9 mouse cellular contexts compared by ENCODE assay signal in genomic region chr3:4796909-4797566, GRCm38 (mm10).
A peak's percentile ranks its signal among the peaks of the same experiment; 100 is the strongest.
DNase-seq lines count a peak whose midpoint lies in the region; ATAC-seq lines count a peak whose summit lies in the region.
"Had no signal": no experiment of that assay in that cellular context is flagged by ENCODE, and none has a peak within 500 bp of the region (broad histone marks: within the 10 kb centered on the region; RNA-seq: fewer than 3 reads in every experiment).

No protein-coding gene starts in this region.

- DNase-seq in kidney, postnatal 10 days: peak; percentile 24
- DNase-seq in kidney, postnatal 25 days: no peak
- peak; percentile 54 to 71 for DNase-seq in layer of hippocampus, postnatal 36 days
- DNase-seq in retina, postnatal 7 days (ENCODE audit: low read depth, low spot score): peak; percentile 41
- DNase-seq in urinary bladder, postnatal 10 days (ENCODE audit: low spot score): no peak
- no peak for DNase-seq in urinary bladder, postnatal 4 days (ENCODE audit: low spot score in 2 of 2)
- no peak for DNase-seq in embryo, embryonic 10 days (ENCODE audit: low spot score)

- WGBS in forebrain, embryonic 15.5 days: 8% methylated on average over 8 of the region's 8 CpGs

- H3K4me1 ChIP-seq in forebrain, embryonic 15.5 days: peaks cover 39% of the 10 kb centered on the region

- ATAC-seq in forebrain, embryonic 15.5 days (replicated peaks): peak; percentile 86

- H3K9ac ChIP-seq in forebrain, embryonic 15.5 days (replicated peaks): peak overlapping the region; percentile 26
- H3K9ac ChIP-seq: embryonic facial prominence, embryonic 13.5 days had no signal

- H3K27me3 ChIP-seq in forebrain, embryonic 15.5 days: no peaks in the 10 kb centered on the region
- H3K27me3 ChIP-seq: embryonic facial prominence, embryonic 13.5 days had no signal

- H3K4me3 ChIP-seq in forebrain, embryonic 15.5 days: peak overlapping the region; percentile 37
- H3K4me3 ChIP-seq: embryonic facial prominence, embryonic 13.5 days had no signal

- H3K36me3 ChIP-seq in forebrain, embryonic 15.5 days: no peaks in the 10 kb centered on the region
- H3K36me3 ChIP-seq: embryonic facial prominence, embryonic 13.5 days had no signal

- H3K9me3 ChIP-seq in forebrain, embryonic 15.5 days: no peaks in the 10 kb centered on the region
- H3K9me3 ChIP-seq: embryonic facial prominence, embryonic 13.5 days had no signal

- peak overlapping the region; percentile 60 for H3K27ac ChIP-seq in forebrain, embryonic 15.5 days (replicated peaks)
- H3K27ac ChIP-seq: embryonic facial prominence, embryonic 13.5 days had no signal

- peak overlapping the region; percentile 48 for H3K4me2 ChIP-seq in forebrain, embryonic 15.5 days (replicated peaks)
- H3K4me2 ChIP-seq: embryonic facial prominence, embryonic 13.5 days had no signal

Comparison
In these comparisons a context has a peak if more than half of its experiments do, and no peak if none do; other contexts are left out.
1. DNase-seq: peak in kidney, postnatal 10 days (single experiment), layer of hippocampus, postnatal 36 days (2 of 2) and retina, postnatal 7 days (single experiment); none in kidney, postnatal 25 days (0 of 2), urinary bladder, postnatal 10 days (single experiment), urinary bladder, postnatal 4 days (0 of 2) and embryo, embryonic 10 days (single experiment).